ENCODE assay signal across 12 mouse cellular contexts in genomic region chr3:35893156-35893555, GRCm38 (mm10).
"Had no signal": no experiment of that assay in that cellular context is flagged by ENCODE, and none has a peak within 500 bp of the region (broad histone marks: within the 10 kb centered on the region; RNA-seq: fewer than 3 reads in every experiment).

No protein-coding gene starts in this region.

- DNase-seq: kidney, postnatal 25 days; layer of hippocampus, adult 9-11 months; lung, adult 18-20 months; lung, postnatal 10 days; lung, postnatal 36 days; midbrain, embryonic 14.5 days; right cerebral cortex, adult 18-20 months; right cerebral cortex, postnatal 14 days; right cerebral cortex, postnatal 4 days; thymus, adult 2 months; thymus, postnatal 14 days; thymus, postnatal 4 days had no signal
